Mouse (Mus musculus) MEL (cell line): ENCODE data around the gene Cadm2.

Experiments
- CTCF ChIP-seq, 3 experiments: IDR thresholded peaks in 2 of 3; conservative IDR thresholded peaks in 1 of 3; 2 replicates each; pipeline ENCODE4 v1.5.1; 2011 to 2012; ENCODE audit warnings: low read length in 3 of 3, low read depth in 2 of 3, mild to moderate bottlenecking in 2 of 3, improper control_type of control experiment in 1 of 3, inconsistent platforms in 1 of 3, mixed read lengths in 1 of 3, moderate library complexity in 1 of 3; ENCODE audit not compliant: control insufficient read depth in 1 of 3, insufficient read depth in 1 of 3, poor library complexity in 1 of 3, severe bottlenecking in 1 of 3
- EP300 ChIP-seq, 2 experiments: IDR thresholded peaks; 2 replicates each; pipeline ENCODE4 v1.6.1; 2011; ENCODE audit warnings: improper control_type of control experiment in 2 of 2, low read length in 2 of 2, low read depth in 1 of 2, mild to moderate bottlenecking in 1 of 2
- MAX ChIP-seq: IDR thresholded peaks from 2 replicates; pipeline ENCODE4 v1.6.1; 2011; ENCODE audit warnings: low read length, improper control_type of control experiment
- NELFE ChIP-seq: IDR thresholded peaks from 2 replicates; pipeline ENCODE4 v1.6.1; 2011; ENCODE audit warnings: low read depth, low read length, improper control_type of control experiment
- NRF1 ChIP-seq: IDR thresholded peaks from 2 replicates; pipeline ENCODE4 v1.6.1; 2014; ENCODE audit warnings: low read depth, mild to moderate bottlenecking, inconsistent platforms, low read length, improper control_type of control experiment, moderate library complexity; ENCODE audit not compliant: poor library complexity, insufficient read depth, severe bottlenecking
- POLR2A ChIP-seq, 2 experiments: IDR thresholded peaks; 2 replicates each; pipeline ENCODE4 v1.6.1; 2011 to 2012; ENCODE audit warnings: low read length in 2 of 2, mild to moderate bottlenecking in 2 of 2, control low read depth in 1 of 2, improper control_type of control experiment in 1 of 2, low read depth in 1 of 2, moderate library complexity in 1 of 2; ENCODE audit not compliant: control insufficient read depth in 1 of 2, insufficient read depth in 1 of 2, poor library complexity in 1 of 2
- USF2 ChIP-seq, 2 experiments: IDR thresholded peaks; 2 replicates each; pipeline ENCODE4 v1.6.1; 2011 to 2012; ENCODE audit warnings: improper control_type of control experiment in 2 of 2, low read length in 2 of 2, borderline replicate concordance in 1 of 2, inconsistent platforms in 1 of 2, low read depth in 1 of 2, mild to moderate bottlenecking in 1 of 2; ENCODE audit not compliant: insufficient read depth in 1 of 2

DNA sequence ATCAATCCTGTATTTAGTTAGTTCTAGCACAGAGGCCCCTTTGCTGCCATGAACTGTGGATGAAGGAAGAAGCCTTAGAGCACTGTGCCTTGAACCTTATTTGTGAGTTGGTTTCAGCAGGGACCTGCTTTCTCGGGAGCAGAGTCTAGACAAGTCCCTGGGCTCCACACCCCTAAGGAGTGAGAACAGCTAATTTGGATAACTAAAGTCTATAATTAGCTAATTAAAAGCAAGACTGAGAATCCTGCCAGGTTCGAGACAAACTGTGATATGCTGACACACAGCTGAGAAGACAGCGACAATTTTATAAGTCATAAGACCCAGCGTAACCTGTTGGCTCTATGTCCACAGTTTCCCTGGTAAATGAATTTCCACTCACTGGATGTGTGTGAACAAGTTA is 184.4 kb downstream of the Cadm2 start:
- TF ChIP-seq NRF1, result no peak
- TF ChIP-seq USF2 (IDR thresholded peaks at IDR 0.05; ENCODE audit: borderline replicate concordance in 1 of 2, insufficient read depth in 1 of 2, low read depth in 1 of 2, low read length in 2 of 2), result no peak
- no peak for TF ChIP-seq MAX
- TF ChIP-seq POLR2A (IDR thresholded peaks at IDR 0.05; ENCODE audit: control insufficient read depth in 1 of 2, insufficient read depth in 1 of 2, low read depth in 1 of 2, low read length in 2 of 2, poor library complexity in 1 of 2), result no peak
- no peak for TF ChIP-seq NELFE
- no peak for TF ChIP-seq CTCF (IDR thresholded peaks at IDR 0.05 in 2 of 3, conservative IDR thresholded peaks at IDR 0.05 in 1 of 3; ENCODE audit: control insufficient read depth in 1 of 3, insufficient read depth in 1 of 3, low read depth in 2 of 3, low read length in 3 of 3, poor library complexity in 1 of 3, severe bottlenecking in 1 of 3)
- TF ChIP-seq EP300 (IDR thresholded peaks at IDR 0.05; ENCODE audit: low read depth in 1 of 2, low read length in 2 of 2), result no peak
